Mouse (Mus musculus): ENCODE results near the gene Pdlim4. TPM values are rescaled to one million over a fixed set of nuclear protein-coding genes. Genes with fewer than 3 reads are reported as not detected.
"Not testable (repeated sequence)": the region's sequence is repeated elsewhere in the genome, so short reads cannot be mapped to it uniquely, and the experiment has no call there.

Pdlim4 gene
- polyA plus RNA-seq, 1 experiment = 0.10 TPM

- H3K36me3 ChIP-seq (ENCODE audit: control insufficient read depth) = no peaks in the 10 kb centered on the region
- peaks cover 11% of the 10 kb centered on the region for H3K4me1 ChIP-seq (ENCODE audit: control insufficient read depth)
- TF ChIP-seq GATA1 (IDR thresholded peaks at IDR 0.05; ENCODE audit: low read length) (no peak), TAL1 (IDR thresholded peaks at IDR 0.05; ENCODE audit: low read length) (no peak)
- H3K9me3 ChIP-seq (ENCODE audit: control insufficient read depth, low read length) = no peaks in the 10 kb centered on the region
- H3K27me3 ChIP-seq (ENCODE audit: control insufficient read depth) = no peaks in the 10 kb centered on the region
- no peak overlapping the region for H3K4me3 ChIP-seq (replicated peaks)
These were observed 10.7 kb downstream of the Pdlim4 start for GRCm38 (mm10) chr11:54058056-54058617.

GRCm38 (mm10) chr11:54057428-54057827 is 11.4 kb downstream of the Pdlim4 start:
- TF ChIP-seq GATA1 (IDR thresholded peaks at IDR 0.05; ENCODE audit: low read length) (no peak), TAL1 (IDR thresholded peaks at IDR 0.05; ENCODE audit: low read length) (no peak)
- Histone ChIP-seq H3K27me3 (ENCODE audit: control insufficient read depth) (no peaks in the 10 kb centered on the region), H3K36me3 (ENCODE audit: control insufficient read depth) (no peaks in the 10 kb centered on the region), H3K4me1 (ENCODE audit: control insufficient read depth) (peaks cover 15% of the 10 kb centered on the region), H3K4me3 (replicated peaks) (no peak overlapping the region), H3K9me3 (ENCODE audit: control insufficient read depth, low read length) (no peaks in the 10 kb centered on the region)

GRCm38 (mm10) chr11:54056132-54056531 is 12.7 kb downstream of the Pdlim4 start:
- Histone ChIP-seq H3K4me3 (replicated peaks) (no peak overlapping the region), H3K36me3 (ENCODE audit: control insufficient read depth) (no peaks in the 10 kb centered on the region), H3K27me3 (ENCODE audit: control insufficient read depth) (no peaks in the 10 kb centered on the region), H3K4me1 (ENCODE audit: control insufficient read depth) (peaks cover 15% of the 10 kb centered on the region), H3K9me3 (ENCODE audit: control insufficient read depth, low read length) (no peaks in the 10 kb centered on the region)
- no peak for TF ChIP-seq GATA1 (IDR thresholded peaks at IDR 0.05; ENCODE audit: low read length)
- no peak for TF ChIP-seq TAL1 (IDR thresholded peaks at IDR 0.05; ENCODE audit: low read length)

- no peak for TF ChIP-seq TAL1 (IDR thresholded peaks at IDR 0.05; ENCODE audit: low read length)
- TF ChIP-seq GATA1 (IDR thresholded peaks at IDR 0.05; ENCODE audit: low read length) = no peak
- Histone ChIP-seq H3K27me3 (ENCODE audit: control insufficient read depth) (no peaks in the 10 kb centered on the region), H3K36me3 (ENCODE audit: control insufficient read depth) (no peaks in the 10 kb centered on the region), H3K4me1 (ENCODE audit: control insufficient read depth) (peaks cover 15% of the 10 kb centered on the region), H3K4me3 (replicated peaks) (no peak overlapping the region), H3K9me3 (ENCODE audit: control insufficient read depth, low read length) (no peaks in the 10 kb centered on the region)
These were observed 14.6 kb downstream of the Pdlim4 start for GRCm38 (mm10) chr11:54054257-54054656.

GRCm38 (mm10) chr11:54053090-54053489 is 15.7 kb downstream of the Pdlim4 start:
- TF ChIP-seq TAL1 (IDR thresholded peaks at IDR 0.05; ENCODE audit: low read length) (no peak), GATA1 (IDR thresholded peaks at IDR 0.05; ENCODE audit: low read length) (no peak)
- Histone ChIP-seq H3K4me1 (ENCODE audit: control insufficient read depth) (peaks cover 15% of the 10 kb centered on the region), H3K36me3 (ENCODE audit: control insufficient read depth) (no peaks in the 10 kb centered on the region), H3K9me3 (ENCODE audit: control insufficient read depth, low read length) (no peaks in the 10 kb centered on the region), H3K27me3 (ENCODE audit: control insufficient read depth) (no peaks in the 10 kb centered on the region), H3K4me3 (replicated peaks) (no peak overlapping the region)

- TF ChIP-seq GATA1 (IDR thresholded peaks at IDR 0.05; ENCODE audit: low read length) = no peak
- TF ChIP-seq TAL1 (IDR thresholded peaks at IDR 0.05; ENCODE audit: low read length) = no peak
- no peaks in the 10 kb centered on the region for H3K9me3 ChIP-seq (ENCODE audit: control insufficient read depth, low read length)
- H3K27me3 ChIP-seq (ENCODE audit: control insufficient read depth) = no peaks in the 10 kb centered on the region
- no peak overlapping the region for H3K4me3 ChIP-seq (replicated peaks)
- peaks cover 15% of the 10 kb centered on the region for H3K4me1 ChIP-seq (ENCODE audit: control insufficient read depth)
- no peaks in the 10 kb centered on the region for H3K36me3 ChIP-seq (ENCODE audit: control insufficient read depth)
These were observed 16.7 kb downstream of the Pdlim4 start for GRCm38 (mm10) chr11:54052128-54052527.

- peaks cover 15% of the 10 kb centered on the region for H3K4me1 ChIP-seq (ENCODE audit: control insufficient read depth)
- peaks cover 3% of the 10 kb centered on the region for H3K27me3 ChIP-seq (ENCODE audit: control insufficient read depth)
- H3K36me3 ChIP-seq (ENCODE audit: control insufficient read depth) = no peaks in the 10 kb centered on the region
- no peaks in the 10 kb centered on the region for H3K9me3 ChIP-seq (ENCODE audit: control insufficient read depth, low read length)
- TF ChIP-seq TAL1 (IDR thresholded peaks at IDR 0.05; ENCODE audit: low read length) = no peak
- no peak for TF ChIP-seq GATA1 (IDR thresholded peaks at IDR 0.05; ENCODE audit: low read length)
- no peak overlapping the region for H3K4me3 ChIP-seq (replicated peaks)
These were observed 17.7 kb downstream of the Pdlim4 start for GRCm38 (mm10) chr11:54051161-54051560.

GRCm38 (mm10) chr11:54050205-54050604 is 18.6 kb downstream of the Pdlim4 start:
- Histone ChIP-seq H3K27me3 (ENCODE audit: control insufficient read depth) (peaks cover 8% of the 10 kb centered on the region), H3K4me3 (replicated peaks) (no peak overlapping the region), H3K9me3 (ENCODE audit: control insufficient read depth, low read length) (no peaks in the 10 kb centered on the region), H3K4me1 (ENCODE audit: control insufficient read depth) (peaks cover 15% of the 10 kb centered on the region), H3K36me3 (ENCODE audit: control insufficient read depth) (no peaks in the 10 kb centered on the region)
- TF ChIP-seq GATA1 (IDR thresholded peaks at IDR 0.05; ENCODE audit: low read length) (no peak), TAL1 (IDR thresholded peaks at IDR 0.05; ENCODE audit: low read length) (no peak)

- Histone ChIP-seq H3K4me3 (replicated peaks) (no peak overlapping the region), H3K9me3 (ENCODE audit: control insufficient read depth, low read length) (peaks cover 11% of the 10 kb centered on the region; the same call in 1 of the 2 replicates), H3K4me1 (ENCODE audit: control insufficient read depth) (peaks cover 6% of the 10 kb centered on the region), H3K36me3 (ENCODE audit: control insufficient read depth) (no peaks in the 10 kb centered on the region), H3K27me3 (ENCODE audit: control insufficient read depth) (peaks cover 27% of the 10 kb centered on the region)
- no peak for TF ChIP-seq TAL1 (IDR thresholded peaks at IDR 0.05; ENCODE audit: low read length)
- TF ChIP-seq GATA1 (IDR thresholded peaks at IDR 0.05; ENCODE audit: low read length) = no peak
These were observed 28.1 kb downstream of the Pdlim4 start for GRCm38 (mm10) chr11:54040676-54041075.

GRCm38 (mm10) chr11:54032872-54033271 is 35.9 kb downstream of the Pdlim4 start:
- H3K4me1 ChIP-seq (ENCODE audit: control insufficient read depth) = peaks cover 28% of the 10 kb centered on the region
- H3K36me3 ChIP-seq (ENCODE audit: control insufficient read depth); H3K27me3 ChIP-seq (ENCODE audit: control insufficient read depth); H3K4me3 ChIP-seq (replicated peaks); H3K9me3 ChIP-seq (ENCODE audit: control insufficient read depth, low read length): not testable (repeated sequence)
